Mouse (Mus musculus) cerebellum, postnatal 36 days (tissue): ENCODE results near the gene Glyr1.

Experiments
- DNase-seq, 2 experiments: peaks; one replicate each; pipeline ENCODE4 v3.0.0; 2021 to 2022; ENCODE audit warnings: mixed read lengths in 2 of 2

Glyr1 gene

DNA sequence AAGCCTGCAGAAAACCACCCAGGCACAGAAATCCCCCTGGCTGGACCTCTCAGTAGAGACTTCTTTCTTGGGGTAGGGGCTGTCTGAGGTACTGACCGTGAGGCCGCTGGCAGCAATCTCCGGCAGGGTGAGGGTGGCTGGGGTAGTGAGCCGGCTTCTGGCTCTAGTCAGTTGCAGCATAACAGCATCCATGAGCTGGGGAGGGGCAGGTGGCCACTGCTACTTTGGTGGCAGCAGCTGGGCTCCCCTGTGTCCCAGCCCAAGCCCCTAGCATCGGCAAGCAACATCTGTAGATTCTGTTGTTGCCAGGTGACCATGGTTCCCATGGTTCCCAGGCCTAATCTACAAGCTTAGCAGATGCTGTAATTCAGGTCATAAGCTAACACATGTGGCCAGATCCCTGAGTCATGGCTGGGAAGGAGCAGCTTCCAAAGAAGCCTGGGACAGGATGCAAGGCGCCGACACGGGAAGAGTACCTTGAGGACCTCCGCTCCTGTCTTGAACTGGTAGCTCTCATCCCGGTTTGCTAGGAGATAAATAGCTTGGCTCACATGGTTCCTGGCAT is 39.2 kb downstream of the Glyr1 start:
- no peak for DNase-seq

DNA sequence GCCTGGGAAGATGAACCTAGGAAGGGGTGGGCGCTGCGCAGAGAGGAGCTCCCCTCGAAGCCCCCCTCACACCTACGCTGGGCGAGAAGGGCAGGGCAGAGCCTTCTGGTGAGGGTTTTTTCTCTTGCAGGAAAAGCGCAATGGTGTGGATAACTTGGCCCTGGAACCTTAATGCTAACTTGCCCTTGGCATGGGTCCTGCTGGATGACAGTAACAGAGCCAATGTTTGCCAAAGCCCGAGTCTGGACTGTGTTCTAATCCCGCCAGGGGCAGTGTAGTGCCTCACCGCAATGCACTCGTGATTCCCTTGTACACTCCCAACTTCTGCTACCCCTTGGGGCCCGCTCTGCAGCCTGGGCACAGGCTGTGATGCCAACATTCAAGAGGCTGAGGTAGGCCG is 41.6 kb downstream of the Glyr1 start:
- DNase-seq: no peak

DNA sequence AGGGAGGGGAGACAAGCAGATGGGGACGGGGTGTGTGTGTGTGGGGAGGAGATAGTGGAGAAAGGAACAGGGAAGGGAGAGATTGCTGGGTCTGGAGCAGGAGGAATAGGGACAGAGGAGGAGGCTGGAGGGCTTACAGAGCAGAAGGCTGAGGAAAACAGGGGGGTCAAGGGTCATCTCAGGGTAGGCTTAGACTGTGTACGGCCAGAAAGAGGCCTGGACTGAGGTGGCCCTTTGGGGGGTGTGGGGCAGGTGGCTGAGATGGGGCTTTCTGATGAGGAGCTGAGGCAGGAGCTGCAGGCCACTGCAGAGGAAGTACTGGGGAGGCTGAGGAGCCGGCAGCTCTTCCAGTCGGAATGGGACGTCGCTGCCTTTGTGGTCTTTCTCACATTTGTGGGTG is 42.2 kb downstream of the Glyr1 start:
- DNase-seq: no peak

DNA sequence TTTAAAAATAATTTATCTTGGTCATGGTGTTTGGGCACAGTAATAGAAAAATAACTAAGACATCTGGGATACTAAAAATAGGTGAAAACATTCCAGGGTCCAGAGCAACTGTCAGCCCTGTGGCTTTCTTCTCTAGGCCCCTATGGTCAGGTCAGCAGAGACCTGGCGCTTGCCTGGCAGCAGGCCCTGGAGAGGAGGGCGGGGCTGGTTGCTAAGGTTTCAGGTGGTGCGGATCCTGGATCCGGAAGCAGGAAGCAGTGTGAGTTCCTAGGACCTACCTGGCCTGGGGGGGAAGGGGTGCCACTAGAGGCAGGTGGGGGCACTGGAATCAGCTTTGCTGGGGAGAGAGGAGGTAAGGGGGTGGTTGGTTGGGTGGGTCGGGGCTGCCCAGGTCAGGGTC is 42.6 kb downstream of the Glyr1 start, which contains the start of gene Smim22:
Gene Smim22 (plus strand): TSS at position 222 of the 400 bp plus-strand sequence.
- no peak for DNase-seq

DNA sequence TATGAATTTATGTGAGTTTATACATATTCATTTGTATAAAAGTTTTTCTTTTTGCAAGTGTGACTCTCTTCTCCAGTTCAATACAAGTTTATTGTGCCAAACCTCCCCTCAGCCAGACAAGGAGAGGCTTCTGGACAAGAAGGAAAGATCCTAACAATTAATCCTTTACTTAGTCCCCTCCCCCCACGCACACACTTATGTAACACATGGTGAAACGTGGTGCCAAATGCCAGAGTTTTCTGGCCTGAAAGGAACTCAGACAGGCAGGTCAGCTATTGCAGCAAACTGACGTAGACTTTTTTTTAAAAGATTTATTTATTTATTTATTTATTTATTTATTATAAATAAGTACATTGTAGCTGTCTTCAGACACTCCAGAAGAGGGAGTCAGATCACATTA is 49.1 kb downstream of the Glyr1 start:
- DNase-seq: no peak

DNA sequence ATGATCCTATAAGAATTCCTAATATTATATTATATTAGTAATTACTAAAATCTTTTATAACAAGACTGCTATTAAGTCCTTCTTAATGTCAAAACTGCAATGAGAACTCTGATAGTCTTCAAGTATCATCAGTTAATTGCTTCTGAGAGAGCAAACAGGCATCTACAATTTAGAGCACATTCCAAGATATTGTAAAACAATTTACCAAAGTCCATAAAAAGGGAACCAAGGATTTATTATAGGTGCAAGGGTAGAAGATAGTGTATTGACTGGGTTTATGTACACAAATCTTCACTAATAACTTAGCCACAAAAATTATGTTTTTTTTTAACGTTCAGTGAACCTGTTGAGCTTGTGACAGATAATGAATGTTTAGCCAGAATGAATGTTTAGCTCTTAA is 50.7 kb downstream of the Glyr1 start:
- DNase-seq: no peak

DNA sequence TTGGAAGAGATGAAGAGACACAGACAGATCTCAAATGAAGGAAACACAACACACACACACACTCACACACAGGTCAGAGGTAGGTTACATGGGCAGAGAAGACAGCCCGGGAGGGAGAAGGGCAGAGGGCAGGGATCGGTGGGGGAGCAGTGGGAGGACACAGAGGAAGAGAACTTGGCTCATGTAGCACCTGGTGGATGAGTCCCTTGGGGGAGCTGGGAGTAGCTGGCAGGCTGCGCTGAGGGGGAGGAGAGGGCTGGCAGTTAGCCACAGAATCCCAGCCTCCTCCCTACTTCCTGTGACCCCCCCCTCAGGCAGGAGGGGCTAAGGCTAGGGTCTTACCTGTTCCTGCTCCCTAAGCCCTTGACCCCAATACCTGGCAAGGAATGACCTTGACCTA is 52.1 kb downstream of the Glyr1 start, which contains the start of gene Sept12:
Gene Sept12 (minus strand): TSS at position 300 of the 400 bp plus-strand sequence.
- DNase-seq: no peak

DNA sequence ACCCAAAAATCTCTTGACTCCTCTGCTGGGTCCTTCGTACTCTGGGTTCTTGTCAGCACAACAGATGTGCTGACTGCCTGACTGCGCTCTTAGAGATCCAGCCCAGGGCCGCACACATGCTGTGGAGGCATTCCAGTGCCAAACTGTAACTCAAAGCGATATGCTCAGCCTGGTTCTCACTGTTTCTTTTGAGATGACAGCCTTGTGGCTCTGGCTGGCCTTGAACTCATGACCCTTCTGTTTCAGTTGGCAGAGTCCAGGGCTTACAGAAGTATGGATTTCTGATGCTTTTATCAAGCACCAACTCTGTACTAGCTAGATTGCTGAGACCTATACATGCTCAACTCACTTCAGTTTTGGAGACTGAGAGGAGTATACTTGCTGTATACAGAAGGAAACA is 56.4 kb downstream of the Glyr1 start:
- DNase-seq: no peak

DNA sequence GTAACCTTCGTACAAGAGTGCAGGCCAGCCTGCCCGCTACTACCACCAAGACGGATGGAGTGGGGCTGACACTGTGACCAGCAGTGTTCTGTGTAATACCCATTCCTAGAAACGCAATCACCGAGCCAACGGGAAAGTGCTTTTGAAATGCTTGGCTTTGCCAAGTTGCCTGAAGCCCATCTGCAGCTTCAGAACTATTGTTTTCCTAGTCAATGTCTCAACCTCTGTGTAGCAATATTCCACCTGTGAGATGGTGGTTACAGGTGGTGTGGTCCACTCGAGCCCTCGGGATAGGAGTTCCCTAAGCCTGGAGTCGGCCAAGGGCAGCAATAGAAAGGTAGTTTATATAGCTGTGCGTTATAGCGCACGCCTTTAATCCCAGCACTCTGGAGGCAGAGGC is 64.9 kb downstream of the Glyr1 start:
- DNase-seq: no peak

DNA sequence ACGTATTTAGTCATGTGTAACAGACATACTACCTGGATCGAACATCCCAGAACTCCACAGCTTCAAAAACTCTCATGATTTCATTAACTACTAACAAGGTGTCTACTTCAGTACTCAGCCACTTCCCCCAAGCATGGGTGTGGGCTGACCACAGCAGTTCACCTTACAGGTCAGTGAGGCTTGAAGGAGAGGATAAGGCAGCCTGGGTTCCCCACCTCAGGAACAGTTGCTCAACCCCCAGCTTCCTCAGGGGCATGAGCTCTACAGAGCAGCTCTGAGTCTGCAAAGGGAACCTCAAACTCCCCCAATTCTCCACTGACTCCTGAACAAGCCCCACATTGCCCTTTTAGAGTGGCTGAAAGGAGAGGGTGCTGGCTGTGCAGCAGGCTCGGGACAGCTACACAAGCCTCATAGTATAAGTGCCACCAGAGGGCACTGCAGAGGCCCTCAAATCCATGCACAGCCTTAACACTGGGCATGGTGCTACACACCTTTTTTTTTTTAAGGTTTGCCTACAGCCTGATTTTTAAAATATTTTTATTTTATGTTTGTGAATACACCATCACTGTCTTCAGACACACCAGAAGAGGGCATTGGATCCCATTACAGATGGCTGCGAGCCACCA is 69.8 kb downstream of the Glyr1 start:
- peak in 1 of 2 experiments; percentile 29 for DNase-seq

DNA sequence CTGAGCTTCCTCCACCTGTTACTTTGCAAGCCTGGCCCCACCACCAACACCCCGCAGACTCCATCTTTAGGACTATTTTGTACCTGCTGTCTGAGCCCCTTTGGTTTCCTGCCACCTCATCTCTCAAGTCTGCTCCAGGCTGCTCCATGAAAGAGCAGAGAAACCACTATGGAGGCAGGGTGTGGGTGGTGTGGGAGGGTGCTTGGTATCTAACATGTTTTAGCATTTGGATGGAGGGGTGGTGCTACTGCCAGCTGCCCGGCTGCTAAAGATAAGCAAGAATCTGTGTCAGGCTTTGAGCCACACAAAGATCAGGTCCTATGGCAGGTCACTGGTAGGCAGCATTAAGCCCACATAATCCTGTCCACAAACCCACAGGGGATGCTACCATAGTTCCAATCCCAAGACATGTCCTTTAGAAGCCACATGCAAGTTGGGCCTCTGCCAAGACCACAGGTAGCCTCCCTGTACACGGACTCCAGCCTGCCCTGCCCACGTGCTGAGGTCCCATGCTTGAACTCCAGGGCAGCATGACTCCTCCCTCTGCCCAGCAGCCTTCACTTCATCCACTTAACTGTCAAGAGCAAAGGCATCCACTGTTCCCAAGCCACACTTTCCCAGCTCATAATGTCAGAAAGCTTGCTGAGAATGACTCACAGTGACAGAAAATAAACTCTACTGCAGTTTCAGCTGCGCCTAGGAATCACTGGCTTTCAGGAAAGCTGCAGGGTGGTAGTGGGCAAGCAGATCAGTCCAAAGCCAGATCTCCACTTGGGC is 71.2 kb downstream of the Glyr1 start:
- DNase-seq: no peak

DNA sequence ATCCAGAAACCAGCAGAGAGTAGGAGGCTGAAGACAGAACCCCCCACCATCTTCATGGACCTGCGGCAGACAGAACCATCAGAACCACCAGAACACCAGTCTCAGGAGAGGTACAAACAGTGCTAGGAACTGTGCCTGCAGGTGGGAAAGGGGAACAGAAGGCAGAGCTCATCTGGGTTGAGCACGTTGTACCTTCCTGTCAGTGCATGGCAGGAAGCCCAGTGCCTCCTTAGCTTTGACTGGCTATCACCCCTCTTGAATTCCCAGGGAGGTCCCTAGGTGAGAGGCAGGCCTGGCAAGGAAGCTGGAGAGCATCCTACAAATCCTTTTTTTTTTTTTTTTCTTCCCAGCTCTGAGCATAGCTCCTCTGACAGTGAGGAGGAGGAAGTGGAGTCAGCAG is 73.5 kb downstream of the Glyr1 start:
- DNase-seq: peak; percentile 53 to 63

DNA sequence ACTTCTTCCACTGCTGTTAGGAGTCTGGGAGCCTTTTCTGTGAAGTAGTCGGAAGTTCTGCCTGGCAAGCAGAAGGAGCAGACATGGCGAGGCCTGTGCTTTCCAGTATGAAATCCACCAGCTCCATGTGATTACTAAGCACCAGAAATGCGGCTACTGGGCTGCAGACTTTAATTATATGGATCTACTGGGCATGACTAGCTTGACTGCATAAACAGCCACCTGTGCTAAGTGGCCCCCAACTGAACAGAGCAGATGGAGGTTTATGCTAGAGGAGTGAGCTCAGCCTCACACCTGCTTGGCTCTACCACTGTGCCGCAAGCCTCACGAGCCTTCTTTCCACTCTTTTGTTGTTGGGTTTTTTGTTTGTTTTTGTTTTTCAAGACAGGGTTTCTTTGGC is 75.1 kb downstream of the Glyr1 start:
- peak; percentile 61 to 63 for DNase-seq

DNA sequence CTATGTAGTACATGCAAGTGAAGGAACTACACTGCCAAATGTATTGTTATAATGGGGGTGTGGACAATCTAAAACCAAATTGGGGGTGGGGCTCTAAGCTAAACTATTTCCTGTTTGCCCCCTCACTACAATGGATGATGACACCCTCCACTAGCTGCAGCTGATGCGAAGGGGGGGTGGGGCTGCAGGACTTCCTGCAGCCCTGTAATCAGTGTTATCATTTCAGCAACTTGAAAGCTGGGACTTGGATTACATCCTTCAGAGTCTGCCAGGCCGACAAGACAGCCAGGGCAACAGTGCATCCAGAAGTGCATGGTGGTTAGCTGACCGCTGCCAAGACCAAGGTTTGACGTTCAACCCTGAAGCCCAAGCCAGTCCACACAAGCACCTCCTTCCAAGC is 78.0 kb downstream of the Glyr1 start:
- DNase-seq: no peak

DNA sequence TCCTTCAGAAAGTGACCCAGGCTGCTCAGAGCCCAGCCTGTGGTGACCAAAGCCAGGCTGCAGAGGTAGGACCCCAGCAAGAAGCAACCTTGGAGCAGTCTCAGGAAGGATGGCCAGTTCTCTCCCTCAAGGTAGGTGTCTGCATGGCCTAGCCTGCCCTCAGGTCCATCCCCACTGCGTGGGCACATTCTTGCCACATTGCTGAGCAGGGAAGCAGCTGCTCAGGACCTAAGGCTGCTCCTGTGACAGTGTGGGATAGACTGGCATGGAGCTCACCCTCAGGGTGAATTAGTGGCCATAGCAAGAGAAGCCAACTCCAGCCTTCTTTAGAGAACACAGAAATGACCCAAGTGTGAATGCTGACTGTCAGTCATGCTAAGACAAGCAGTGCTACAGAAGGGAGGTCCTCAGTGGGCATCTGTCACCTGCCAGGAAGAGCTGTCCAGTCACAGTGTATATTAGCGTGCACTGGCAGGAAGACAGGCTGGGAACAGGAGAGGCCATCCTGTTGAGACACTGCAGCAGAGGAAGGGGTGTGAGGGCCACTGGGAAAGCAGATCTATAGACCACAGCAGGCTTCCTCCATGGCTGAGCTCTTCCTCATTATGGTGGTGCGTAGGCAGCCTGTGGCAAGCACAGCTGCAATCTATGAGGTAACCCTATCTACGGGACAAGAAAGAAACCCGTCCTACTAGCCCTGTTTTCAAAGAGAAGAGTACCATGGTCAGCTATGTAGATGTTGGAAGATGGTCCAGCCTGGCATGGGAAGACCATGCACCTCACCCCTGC is 80.4 kb downstream of the Glyr1 start:
- no peak for DNase-seq

DNA sequence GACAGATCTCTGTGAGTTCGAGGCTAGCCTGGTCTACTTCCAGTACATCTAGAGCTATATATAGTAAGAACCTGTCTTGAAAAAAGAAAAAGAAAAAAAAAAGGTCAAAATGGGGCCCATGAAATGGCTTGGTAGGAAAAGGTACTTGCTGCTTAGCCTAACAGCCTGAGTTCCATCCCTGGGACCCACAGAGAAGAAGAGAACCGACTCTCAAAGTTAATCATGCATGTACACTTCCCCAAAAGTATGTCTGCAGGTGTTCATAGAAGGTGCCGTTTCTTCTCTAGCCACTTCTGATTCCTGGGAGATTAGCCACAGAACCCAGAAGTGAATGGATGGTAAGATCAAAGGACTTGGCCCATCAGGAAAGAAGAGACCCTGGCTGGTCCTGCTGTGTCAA is 81.2 kb downstream of the Glyr1 start:
- no peak for DNase-seq

DNA sequence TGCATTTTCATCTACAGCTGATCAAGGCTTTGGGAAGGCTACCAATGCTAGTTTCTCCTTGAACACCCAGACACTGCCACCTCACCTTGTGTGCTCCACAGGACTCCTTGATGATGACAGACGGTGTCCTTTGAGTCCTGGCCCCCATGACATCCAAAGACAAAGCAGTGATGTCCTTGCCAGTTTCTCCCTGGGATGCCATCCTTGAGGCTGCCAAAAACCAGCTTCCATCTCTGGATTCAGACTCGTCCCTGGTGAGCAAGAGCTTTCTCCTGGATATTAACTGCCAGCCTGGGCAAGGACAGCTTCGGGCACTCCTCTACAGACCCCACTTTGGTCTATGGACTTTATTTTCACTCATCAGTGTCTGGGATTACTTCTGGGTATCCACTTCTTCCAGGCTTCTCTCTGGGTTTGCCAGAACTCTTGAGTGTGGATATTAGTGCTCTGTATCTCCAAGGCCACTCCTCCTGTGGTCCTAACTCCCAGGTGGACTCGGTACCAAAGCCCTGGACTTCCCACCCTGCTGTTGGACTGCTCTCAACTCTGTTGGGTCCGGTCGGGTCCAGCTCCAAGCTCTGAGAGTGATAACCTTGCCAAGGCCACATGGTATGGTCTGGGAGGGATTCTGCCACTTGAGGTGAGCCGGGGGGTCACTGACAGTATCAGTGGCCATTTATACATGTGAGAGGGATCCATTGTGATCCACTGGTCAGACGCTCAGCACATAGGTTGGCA is 84.1 kb downstream of the Glyr1 start:
- DNase-seq: peak in 1 of 2 experiments; percentile 46

DNA sequence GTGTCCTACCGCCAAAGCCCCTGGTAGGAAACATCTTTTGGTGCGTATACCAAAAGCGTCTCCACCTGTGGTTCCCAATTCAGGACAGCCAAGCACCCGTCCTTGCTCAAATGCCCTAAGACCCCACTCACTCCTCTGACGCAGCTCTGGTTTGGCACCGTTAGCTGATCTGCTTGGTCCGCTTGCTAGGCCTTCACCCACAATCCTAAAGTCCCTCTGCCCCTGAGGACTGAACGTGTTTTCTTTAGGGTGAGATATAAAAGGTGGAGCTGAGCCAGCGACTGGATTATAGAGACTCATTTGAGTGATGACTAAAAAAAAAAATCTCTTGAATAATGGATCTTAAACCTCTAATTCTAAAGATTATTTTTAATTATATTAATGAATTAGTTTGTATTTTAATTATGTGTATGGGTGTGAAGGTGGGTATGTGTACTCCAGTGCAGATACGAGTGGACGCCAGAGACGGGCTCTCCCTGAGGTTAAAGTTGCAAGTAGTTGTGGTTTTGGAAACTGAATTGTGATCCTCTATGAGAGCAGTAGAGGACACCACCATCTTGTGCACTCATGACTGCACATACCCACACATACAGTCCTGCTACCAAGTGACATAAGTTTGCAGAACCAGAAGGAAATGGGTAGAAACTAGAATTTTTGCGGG is 84.8 kb downstream of the Glyr1 start:
- DNase-seq: no peak
